Comparison of ENCODE assay signal across 9 mouse cellular contexts in genomic region chr6:88915510-88915909, GRCm38 (mm10). TPM values are rescaled to one million over a fixed set of nuclear protein-coding genes. Genes with fewer than 3 reads are reported as not detected.
DNase-seq lines count a peak whose midpoint lies in the region; ATAC-seq lines count a peak whose summit lies in the region.
"Had no signal": no experiment of that assay in that cellular context is flagged by ENCODE, and none has a peak within 500 bp of the region (broad histone marks: within the 10 kb centered on the region; RNA-seq: fewer than 3 reads in every experiment).

No protein-coding gene starts in this region.

- H3K9ac ChIP-seq in hindbrain, embryonic 11.5 days (ENCODE audit: low read depth, low read length) = no peak overlapping the region
- no peak overlapping the region for H3K9ac ChIP-seq in hindbrain, embryonic 13.5 days
- no peak overlapping the region for H3K9ac ChIP-seq in heart, embryonic 11.5 days (ENCODE audit: low read depth, low read length)

- no peak for DNase-seq in hindbrain, embryonic 11.5 days (ENCODE audit: low spot score)
- DNase-seq in brain, adult 2 months (ENCODE audit: low read depth, low spot score) = peak; percentile 56
- DNase-seq in kidney, postnatal 14 days = no peak
- no peak for DNase-seq in frontal cortex, adult 2 months (ENCODE audit: extremely low spot score in 1 of 2, low spot score in 1 of 2)
- no peak for DNase-seq in layer of hippocampus, adult 18-20 months (ENCODE audit: low spot score in 2 of 2)
- DNase-seq: gastrocnemius, postnatal 36 days had no signal

- no peak overlapping the region for H3K4me2 ChIP-seq in hindbrain, embryonic 11.5 days (replicated peaks; ENCODE audit: low read depth, low read length)
- no peak overlapping the region for H3K4me2 ChIP-seq in hindbrain, embryonic 13.5 days
- H3K4me2 ChIP-seq in heart, embryonic 11.5 days = no peak overlapping the region

- no peaks in the 10 kb centered on the region for H3K27me3 ChIP-seq in hindbrain, embryonic 11.5 days (ENCODE audit: control insufficient read depth, insufficient read depth, low read length)
- H3K27me3 ChIP-seq in hindbrain, embryonic 13.5 days = no peaks in the 10 kb centered on the region
- no peaks in the 10 kb centered on the region for H3K27me3 ChIP-seq in heart, embryonic 11.5 days (ENCODE audit: control insufficient read depth, insufficient read depth, low read length)

- 85% methylated on average over 4 of the region's 4 CpGs for WGBS in hindbrain, embryonic 11.5 days
- 81% methylated on average over 4 of the region's 4 CpGs for WGBS in hindbrain, embryonic 13.5 days
- 28% methylated on average over 4 of the region's 4 CpGs for WGBS in heart, embryonic 11.5 days (ENCODE audit: insufficient replicate concordance)

- H3K4me3 ChIP-seq in hindbrain, embryonic 11.5 days (ENCODE audit: low read depth, low read length) = no peak overlapping the region
- no peak overlapping the region for H3K4me3 ChIP-seq in hindbrain, embryonic 13.5 days
- no peak overlapping the region for H3K4me3 ChIP-seq in heart, embryonic 11.5 days (ENCODE audit: low read depth, low read length)

- no peaks in the 10 kb centered on the region for H3K36me3 ChIP-seq in hindbrain, embryonic 11.5 days (ENCODE audit: control insufficient read depth, insufficient read depth, low read length)
- peaks cover 25% of the 10 kb centered on the region for H3K36me3 ChIP-seq in hindbrain, embryonic 13.5 days
- peaks cover 6% of the 10 kb centered on the region for H3K36me3 ChIP-seq in heart, embryonic 11.5 days (ENCODE audit: control insufficient read depth, insufficient read depth, low read length)

- H3K4me1 ChIP-seq in hindbrain, embryonic 11.5 days (replicated peaks; ENCODE audit: control insufficient read depth, insufficient read depth, low read length) = no peaks in the 10 kb centered on the region
- no peaks in the 10 kb centered on the region for H3K4me1 ChIP-seq in hindbrain, embryonic 13.5 days (replicated peaks)
- H3K4me1 ChIP-seq in heart, embryonic 11.5 days (ENCODE audit: control insufficient read depth, insufficient read depth, low read length) = peaks cover 11% of the 10 kb centered on the region

- no peaks in the 10 kb centered on the region for H3K9me3 ChIP-seq in hindbrain, embryonic 11.5 days (ENCODE audit: control insufficient read depth, low read length)
- H3K9me3 ChIP-seq in hindbrain, embryonic 13.5 days = no peaks in the 10 kb centered on the region
- H3K9me3 ChIP-seq in heart, embryonic 11.5 days (replicated peaks; ENCODE audit: control insufficient read depth, low read length) = no peaks in the 10 kb centered on the region

- 0 out of 2 replicates have a peak, but pooled peaks have one; percentile 52 for ATAC-seq in hindbrain, embryonic 11.5 days (ENCODE audit: low FRiP score)
- no peak for ATAC-seq in hindbrain, embryonic 13.5 days (ENCODE audit: low FRiP score)
- ATAC-seq in heart, embryonic 11.5 days (replicated peaks; ENCODE audit: insufficient number of reproducible peaks, low FRiP score, low TSS enrichment) = peak; percentile 87
- peak; percentile 92 for ATAC-seq in megakaryocyte progenitor cell, adult 5-6 weeks (replicated peaks; ENCODE audit: poor library complexity)

- no peak overlapping the region for H3K27ac ChIP-seq in hindbrain, embryonic 11.5 days (ENCODE audit: low read depth, low read length)
- H3K27ac ChIP-seq in hindbrain, embryonic 13.5 days = no peak overlapping the region
- H3K27ac ChIP-seq in heart, embryonic 11.5 days (ENCODE audit: low read depth, low read length) = peak overlapping the region; percentile 90

RNA-seq across cellular contexts. Expression of gene Tpra1, which starts 13.5 kb away (rescaled TPM):
- 40.1 and 45.4 TPM in 2 replicates for polyA plus RNA-seq in hindbrain, embryonic 11.5 days (2014; fragmentation: Nextera tagmentation; extraction: Ambion mirVana)
- polyA plus RNA-seq in hindbrain, embryonic 13.5 days (2015; fragmentation: Nextera tagmentation; extraction: Ambion mirVana) = 73.6 and 78.8 TPM in 2 replicates
- 40.1 and 41.8 TPM in 2 replicates for polyA plus RNA-seq in heart, embryonic 11.5 days (2014; fragmentation: Nextera tagmentation; extraction: Ambion mirVana)
- 24.3 and 26.1 TPM in 2 replicates for total RNA-seq in megakaryocyte progenitor cell, adult 5-6 weeks (2015)
- total RNA-seq in megakaryocyte progenitor cell, adult 5-6 weeks (2017) = 28.4 and 32.8 TPM in 2 replicates
- polyA plus RNA-seq in frontal cortex, adult 2 months (2012; rRNA removed) = 92.8 and 93.3 TPM in 2 replicates
- 10 to 100 TPM; 38.4 to 46.0 TPM for total RNA-seq in layer of hippocampus, adult 18-20 months (2021)

RNA-seq across cellular contexts. Expression of gene Mcm2, which starts 16.9 kb away (rescaled TPM):
- 146 and 191 TPM in 2 replicates for polyA plus RNA-seq in hindbrain, embryonic 11.5 days (2014; fragmentation: Nextera tagmentation; extraction: Ambion mirVana)
- 43.0 and 43.7 TPM in 2 replicates for polyA plus RNA-seq in hindbrain, embryonic 13.5 days (2015; fragmentation: Nextera tagmentation; extraction: Ambion mirVana)
- polyA plus RNA-seq in heart, embryonic 11.5 days (2014; fragmentation: Nextera tagmentation; extraction: Ambion mirVana) = 119 and 138 TPM in 2 replicates
- total RNA-seq in megakaryocyte progenitor cell, adult 5-6 weeks (2015) = 103 and 107 TPM in 2 replicates
- total RNA-seq in megakaryocyte progenitor cell, adult 5-6 weeks (2017) = 150 and 151 TPM in 2 replicates
- 4.2 and 4.4 TPM in 2 replicates for polyA plus RNA-seq in frontal cortex, adult 2 months (2012; rRNA removed)
- total RNA-seq in layer of hippocampus, adult 18-20 months (2021) = 1 to 10 TPM; 5.0 to 8.8 TPM

RNA-seq across cellular contexts. Expression of gene Podxl2, which starts 40.7 kb away (rescaled TPM):
- 151 and 156 TPM in 2 replicates for polyA plus RNA-seq in hindbrain, embryonic 11.5 days (2014; fragmentation: Nextera tagmentation; extraction: Ambion mirVana)
- polyA plus RNA-seq in hindbrain, embryonic 13.5 days (2015; fragmentation: Nextera tagmentation; extraction: Ambion mirVana) = 546 and 595 TPM in 2 replicates
- polyA plus RNA-seq in heart, embryonic 11.5 days (2014; fragmentation: Nextera tagmentation; extraction: Ambion mirVana) = 26.4 and 27.2 TPM in 2 replicates
- total RNA-seq in megakaryocyte progenitor cell, adult 5-6 weeks (2015) = 0.15 TPM in 1 of 2 replicates, not detected in the other
- 0.41 and 0.92 TPM in 2 replicates for total RNA-seq in megakaryocyte progenitor cell, adult 5-6 weeks (2017)
- polyA plus RNA-seq in frontal cortex, adult 2 months (2012; rRNA removed) = 609 and 620 TPM in 2 replicates
- total RNA-seq in layer of hippocampus, adult 18-20 months (2021) = 100 to 1,000 TPM; 172 to 184 TPM
